Comparison of ENCODE assay signal across 12 mouse cellular contexts in genomic region chr17:80090551-80090950, GRCm38 (mm10).
"Had no signal": no experiment of that assay in that cellular context is flagged by ENCODE, and none has a peak within 500 bp of the region (broad histone marks: within the 10 kb centered on the region; RNA-seq: fewer than 3 reads in every experiment).

No protein-coding gene starts in this region.

- DNase-seq: kidney, adult 9 months; kidney, postnatal 36 days; layer of hippocampus, adult 9-11 months; liver; lung, adult 2 months; lung, postnatal 10 days; lung, postnatal 4 days; midbrain, embryonic 14.5 days; right cerebral cortex, adult 18-20 months; right cerebral cortex, postnatal 25 days; thymus, adult 18-20 months; thymus, postnatal 25 days had no signal
